Mouse (Mus musculus): ENCODE measurements at regions not wholly inside any gene's neighbourhood (a gene's known extent, or its start where the extent isn't known, plus 50 kb on each side); places are given as distances from the start of the nearest gene placed in this dataset.

DNA sequence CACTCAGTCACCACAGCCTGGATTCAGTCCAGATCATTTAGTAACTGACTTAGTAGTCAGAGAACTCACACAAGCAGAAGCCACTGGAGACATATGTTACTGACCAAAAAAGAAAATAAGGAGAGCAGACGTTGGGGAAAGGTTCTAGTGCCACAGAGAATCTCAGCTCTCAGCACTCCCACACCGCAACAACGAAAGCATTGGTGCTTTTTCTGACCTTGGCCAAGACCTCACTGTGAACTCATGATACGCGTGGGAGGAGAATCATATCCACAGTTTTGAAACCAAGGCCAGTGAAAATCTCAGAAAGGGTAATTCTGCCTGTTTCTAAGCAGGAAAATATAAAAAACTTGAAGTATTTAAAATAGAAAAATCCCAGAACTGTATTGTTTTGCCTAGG, 591.0 kb downstream of the Hs3st4 start:
- WGBS, result 84% methylated on average over 5 of the region's 5 CpGs
- Histone ChIP-seq H3K27ac (ENCODE audit: low read depth, low read length) (no peak overlapping the region), H3K36me3 (ENCODE audit: control insufficient read depth, insufficient read depth, low read length) (no peaks in the 10 kb centered on the region), H3K9me3 (ENCODE audit: control insufficient read depth, low read length) (no peaks in the 10 kb centered on the region), H3K27me3 (ENCODE audit: control insufficient read depth, insufficient read depth, low read length) (no peaks in the 10 kb centered on the region), H3K4me1 (ENCODE audit: control insufficient read depth, insufficient read depth, low read length) (no peaks in the 10 kb centered on the region), H3K4me2 (ENCODE audit: low read depth) (no peak overlapping the region), H3K9ac (ENCODE audit: low read length) (no peak overlapping the region), H3K4me3 (ENCODE audit: low read depth, low read length) (no peak overlapping the region)
- no peak for ATAC-seq (ENCODE audit: insufficient read depth, low FRiP score, low TSS enrichment)
- no peak for DNase-seq (ENCODE audit: low spot score)

DNA sequence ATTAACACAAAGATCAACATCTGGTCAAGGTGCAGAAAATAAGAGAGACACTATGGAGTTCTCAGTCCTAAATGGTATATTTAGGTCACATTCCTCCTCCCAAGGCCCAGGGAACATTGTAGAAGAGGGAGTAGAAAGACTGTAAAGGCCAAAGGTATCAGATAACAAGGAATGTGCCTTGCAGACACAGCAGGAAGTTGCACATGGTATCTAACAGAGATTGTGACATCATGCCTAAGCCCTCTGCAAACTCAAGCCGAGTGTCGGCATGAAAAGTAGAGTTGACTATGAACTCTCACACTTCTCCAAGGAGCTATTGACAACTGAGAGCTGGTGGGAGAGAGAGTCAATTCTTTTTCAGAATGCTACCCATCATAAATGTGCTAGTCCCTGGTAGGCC, 598.7 kb downstream of the Hs3st4 start:
- no peak for ATAC-seq (ENCODE audit: insufficient read depth, low FRiP score, low TSS enrichment)
- no peaks in the 10 kb centered on the region for H3K36me3 ChIP-seq (ENCODE audit: control insufficient read depth, insufficient read depth, low read length)
- DNase-seq (ENCODE audit: low spot score), result no peak
- H3K4me1 ChIP-seq (ENCODE audit: control insufficient read depth, insufficient read depth, low read length), result no peaks in the 10 kb centered on the region
- H3K27me3 ChIP-seq (ENCODE audit: control insufficient read depth, insufficient read depth, low read length), result no peaks in the 10 kb centered on the region
- no peaks in the 10 kb centered on the region for H3K9me3 ChIP-seq (ENCODE audit: control insufficient read depth, low read length)
- no peak overlapping the region for H3K9ac ChIP-seq (ENCODE audit: low read length)
- H3K4me2 ChIP-seq (ENCODE audit: low read depth), result no peak overlapping the region
- 95% methylated on average over 2 of the region's 2 CpGs for WGBS
- H3K27ac ChIP-seq (ENCODE audit: low read depth, low read length), result no peak overlapping the region
- H3K4me3 ChIP-seq (ENCODE audit: low read depth, low read length), result no peak overlapping the region

DNA sequence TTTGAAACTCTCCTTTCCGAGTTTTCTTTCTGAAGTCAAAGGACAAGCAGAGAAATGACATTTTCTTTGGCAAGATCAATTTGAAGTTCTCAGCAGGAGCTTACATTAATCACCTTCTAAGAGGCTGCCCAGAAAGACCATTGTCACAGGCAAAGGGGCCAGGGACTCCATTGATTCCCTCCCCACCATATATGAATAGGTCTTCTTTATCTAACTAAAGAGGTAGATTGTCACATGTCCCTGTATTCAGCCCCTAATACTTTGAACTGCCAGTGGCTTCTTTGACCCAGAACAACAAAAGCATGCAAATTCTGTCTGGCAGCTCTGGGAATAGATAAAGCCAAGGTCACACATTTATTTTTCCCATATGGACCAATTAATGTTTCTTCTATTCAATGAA, 602.6 kb downstream of the Hs3st4 start:
- Histone ChIP-seq H3K27me3 (ENCODE audit: control insufficient read depth, insufficient read depth, low read length) (no peaks in the 10 kb centered on the region), H3K4me3 (ENCODE audit: low read depth, low read length) (no peak overlapping the region), H3K27ac (ENCODE audit: low read depth, low read length) (no peak overlapping the region), H3K9me3 (ENCODE audit: control insufficient read depth, low read length) (no peaks in the 10 kb centered on the region), H3K4me1 (ENCODE audit: control insufficient read depth, insufficient read depth, low read length) (no peaks in the 10 kb centered on the region), H3K4me2 (ENCODE audit: low read depth) (no peak overlapping the region), H3K36me3 (ENCODE audit: control insufficient read depth, insufficient read depth, low read length) (no peaks in the 10 kb centered on the region), H3K9ac (ENCODE audit: low read length) (no peak overlapping the region)
- ATAC-seq (ENCODE audit: insufficient read depth, low FRiP score, low TSS enrichment) (no peak), DNase-seq (ENCODE audit: low spot score) (no peak)
- WGBS, result 27% methylated on average over 1 of the region's 1 CpGs

DNA sequence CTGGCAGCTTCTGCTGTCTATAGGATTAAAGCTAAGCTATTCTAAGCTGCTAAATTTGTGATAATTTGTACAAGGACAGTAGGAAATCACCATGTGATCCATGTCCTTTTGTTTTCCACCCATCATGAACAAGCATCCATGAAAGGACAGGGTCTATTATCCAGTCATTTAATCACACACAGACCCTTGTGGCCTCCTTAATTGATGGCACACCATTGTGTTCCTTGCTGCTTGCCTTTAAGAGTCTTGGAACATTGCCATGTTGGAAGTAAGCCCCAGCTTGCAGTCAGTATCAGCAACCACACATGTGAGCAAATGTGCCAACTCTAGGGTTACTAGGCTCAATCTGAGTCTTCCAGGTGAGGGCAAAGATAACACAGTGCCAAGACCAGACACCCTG, 608.7 kb downstream of the Hs3st4 start:
- H3K4me2 ChIP-seq (ENCODE audit: low read depth), result no peak overlapping the region
- DNase-seq (ENCODE audit: low spot score), result no peak
- no peaks in the 10 kb centered on the region for H3K36me3 ChIP-seq (ENCODE audit: control insufficient read depth, insufficient read depth, low read length)
- no peak for ATAC-seq (ENCODE audit: insufficient read depth, low FRiP score, low TSS enrichment)
- no peaks in the 10 kb centered on the region for H3K4me1 ChIP-seq (ENCODE audit: control insufficient read depth, insufficient read depth, low read length)
- no peaks in the 10 kb centered on the region for H3K27me3 ChIP-seq (ENCODE audit: control insufficient read depth, insufficient read depth, low read length)
- no peak overlapping the region for H3K4me3 ChIP-seq (ENCODE audit: low read depth, low read length)
- no peak overlapping the region for H3K9ac ChIP-seq (ENCODE audit: low read length)
- no peak overlapping the region for H3K27ac ChIP-seq (ENCODE audit: low read depth, low read length)
- H3K9me3 ChIP-seq (ENCODE audit: control insufficient read depth, low read length), result no peaks in the 10 kb centered on the region

DNA sequence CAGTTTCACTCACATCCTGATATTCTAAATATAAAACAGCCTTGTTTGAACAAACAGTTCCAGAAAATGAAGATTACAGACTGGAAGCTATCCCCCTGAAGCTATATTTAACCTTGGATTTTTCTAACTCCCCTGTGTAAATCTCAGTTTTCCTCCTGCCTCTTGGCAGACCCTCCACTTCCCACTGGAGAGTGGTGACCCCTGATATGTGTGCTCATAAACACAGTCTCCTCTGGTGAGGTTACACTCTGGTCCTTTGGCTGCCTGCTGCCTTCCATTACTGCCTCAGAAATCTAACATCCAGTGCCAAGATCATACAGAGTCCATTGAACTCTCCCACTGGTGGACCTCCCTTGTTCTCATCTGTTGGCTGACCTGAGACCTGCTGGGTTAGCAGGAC, 610.8 kb downstream of the Hs3st4 start:
- no peak overlapping the region for H3K9ac ChIP-seq (ENCODE audit: low read length)
- ATAC-seq (ENCODE audit: insufficient read depth, low FRiP score, low TSS enrichment), result no peak
- no peaks in the 10 kb centered on the region for H3K27me3 ChIP-seq (ENCODE audit: control insufficient read depth, insufficient read depth, low read length)
- H3K27ac ChIP-seq (ENCODE audit: low read depth, low read length), result no peak overlapping the region
- no peak overlapping the region for H3K4me2 ChIP-seq (ENCODE audit: low read depth)
- DNase-seq (ENCODE audit: low spot score), result no peak
- no peak overlapping the region for H3K4me3 ChIP-seq (ENCODE audit: low read depth, low read length)
- H3K4me1 ChIP-seq (ENCODE audit: control insufficient read depth, insufficient read depth, low read length), result no peaks in the 10 kb centered on the region
- no peaks in the 10 kb centered on the region for H3K9me3 ChIP-seq (ENCODE audit: control insufficient read depth, low read length)
- H3K36me3 ChIP-seq (ENCODE audit: control insufficient read depth, insufficient read depth, low read length), result no peaks in the 10 kb centered on the region

DNA sequence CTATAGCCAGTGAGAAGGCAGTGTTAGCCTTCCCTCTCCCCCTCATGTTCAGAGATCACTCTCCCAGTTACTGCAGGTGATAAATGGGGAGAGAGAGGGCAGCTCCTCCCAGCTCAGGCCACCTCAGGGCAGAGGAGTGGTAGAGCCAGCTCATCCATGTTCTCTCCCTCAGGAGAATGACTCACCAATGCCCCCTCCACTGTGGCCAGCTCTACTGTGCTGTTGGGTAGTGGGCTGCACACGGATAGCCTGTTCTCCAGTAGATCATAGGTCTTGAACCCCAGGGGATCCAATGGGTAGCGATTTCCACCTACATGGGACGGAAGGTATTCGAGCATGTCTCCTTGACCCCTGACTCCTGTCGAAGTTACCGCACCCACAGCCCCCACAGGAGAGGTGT, 618.1 kb downstream of the Hs3st4 start:
- no peak overlapping the region for H3K9ac ChIP-seq (ENCODE audit: low read length)
- H3K4me2 ChIP-seq (ENCODE audit: low read depth), result no peak overlapping the region
- ATAC-seq (ENCODE audit: insufficient read depth, low FRiP score, low TSS enrichment) (no peak), DNase-seq (ENCODE audit: low spot score) (no peak)
- WGBS, result 90% methylated on average over 6 of the region's 6 CpGs
- H3K4me3 ChIP-seq (ENCODE audit: low read depth, low read length), result no peak overlapping the region
- no peaks in the 10 kb centered on the region for H3K27me3 ChIP-seq (ENCODE audit: control insufficient read depth, insufficient read depth, low read length)
- no peaks in the 10 kb centered on the region for H3K4me1 ChIP-seq (ENCODE audit: control insufficient read depth, insufficient read depth, low read length)
- H3K27ac ChIP-seq (ENCODE audit: low read depth, low read length), result no peak overlapping the region
- no peaks in the 10 kb centered on the region for H3K36me3 ChIP-seq (ENCODE audit: control insufficient read depth, insufficient read depth, low read length)
- no peaks in the 10 kb centered on the region for H3K9me3 ChIP-seq (ENCODE audit: control insufficient read depth, low read length)

DNA sequence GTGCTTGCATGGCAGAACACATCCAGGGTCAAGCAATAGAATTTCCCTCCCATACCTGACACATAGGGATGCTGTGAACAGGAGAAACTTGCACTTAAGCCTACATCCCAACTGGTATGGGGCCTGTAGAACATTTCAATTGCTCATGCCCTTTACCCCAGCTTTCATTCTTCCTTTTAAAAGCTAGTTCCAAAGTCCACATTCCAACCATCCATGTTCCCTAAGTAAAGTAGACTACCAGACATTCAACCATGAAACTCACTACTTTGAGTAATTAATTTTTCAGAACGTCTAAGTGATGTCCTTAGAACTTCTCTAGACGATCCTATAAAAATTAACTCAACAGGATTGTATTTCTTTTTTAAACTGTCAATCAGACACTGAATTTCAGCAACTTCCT, 621.9 kb downstream of the Hs3st4 start:
- 80% methylated on average over 2 of the region's 2 CpGs for WGBS
- Histone ChIP-seq H3K27ac (ENCODE audit: low read depth, low read length) (no peak overlapping the region), H3K9ac (ENCODE audit: low read length) (no peak overlapping the region), H3K9me3 (ENCODE audit: control insufficient read depth, low read length) (no peaks in the 10 kb centered on the region), H3K27me3 (ENCODE audit: control insufficient read depth, insufficient read depth, low read length) (no peaks in the 10 kb centered on the region), H3K4me2 (ENCODE audit: low read depth) (no peak overlapping the region), H3K4me3 (ENCODE audit: low read depth, low read length) (no peak overlapping the region), H3K4me1 (ENCODE audit: control insufficient read depth, insufficient read depth, low read length) (no peaks in the 10 kb centered on the region), H3K36me3 (ENCODE audit: control insufficient read depth, insufficient read depth, low read length) (no peaks in the 10 kb centered on the region)
- DNase-seq (ENCODE audit: low spot score) (no peak), ATAC-seq (ENCODE audit: insufficient read depth, low FRiP score, low TSS enrichment) (no peak)

DNA sequence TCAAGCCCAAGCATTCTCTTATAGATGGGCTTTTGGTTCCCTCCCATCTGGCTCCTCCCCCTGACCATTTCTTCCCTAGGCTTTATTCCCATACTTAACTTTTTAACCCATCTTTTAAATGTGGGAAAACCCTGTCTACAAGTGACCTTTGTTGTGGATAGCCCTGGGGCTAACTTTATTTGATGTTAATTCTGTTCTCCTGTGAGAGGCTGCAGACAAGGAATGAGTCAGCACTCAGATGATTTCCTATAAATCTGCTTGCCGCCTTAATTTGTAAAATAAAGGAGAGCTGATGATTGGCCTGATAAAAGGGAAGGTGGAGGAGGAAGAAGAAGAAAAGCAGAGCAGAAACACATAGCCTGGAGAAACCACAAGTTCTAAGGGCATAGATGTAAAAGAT, 623.3 kb downstream of the Hs3st4 start:
- ATAC-seq (ENCODE audit: insufficient read depth, low FRiP score, low TSS enrichment) (no peak), DNase-seq (ENCODE audit: low spot score) (no peak)
- Histone ChIP-seq H3K27ac (ENCODE audit: low read depth, low read length) (no peak overlapping the region), H3K27me3 (ENCODE audit: control insufficient read depth, insufficient read depth, low read length) (no peaks in the 10 kb centered on the region), H3K4me2 (ENCODE audit: low read depth) (no peak overlapping the region), H3K9ac (ENCODE audit: low read length) (no peak overlapping the region), H3K4me1 (ENCODE audit: control insufficient read depth, insufficient read depth, low read length) (no peaks in the 10 kb centered on the region), H3K9me3 (ENCODE audit: control insufficient read depth, low read length) (no peaks in the 10 kb centered on the region), H3K4me3 (ENCODE audit: low read depth, low read length) (no peak overlapping the region), H3K36me3 (ENCODE audit: control insufficient read depth, insufficient read depth, low read length) (no peaks in the 10 kb centered on the region)
- 88% methylated on average over 1 of the region's 1 CpGs for WGBS

DNA sequence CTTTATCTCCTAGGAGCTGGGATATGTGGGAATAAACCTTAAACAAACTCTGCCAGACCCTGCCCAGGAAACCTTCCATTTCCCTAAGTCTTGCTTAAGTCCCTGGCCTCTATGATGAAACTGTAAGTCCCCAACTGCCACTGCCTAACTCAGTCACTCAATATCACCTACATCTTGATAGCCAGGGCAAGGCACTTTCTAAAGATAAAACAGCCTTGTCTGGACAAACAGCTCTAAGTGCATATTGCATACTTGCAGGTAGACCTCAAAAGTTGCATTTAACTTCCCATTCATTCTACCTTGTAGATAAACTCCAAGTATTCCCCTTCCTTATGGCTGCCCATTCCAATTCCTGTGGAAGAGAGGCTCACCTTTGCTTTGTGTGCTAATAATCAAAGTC, 624.4 kb downstream of the Hs3st4 start:
- Histone ChIP-seq H3K4me2 (ENCODE audit: low read depth) (no peak overlapping the region), H3K36me3 (ENCODE audit: control insufficient read depth, insufficient read depth, low read length) (no peaks in the 10 kb centered on the region), H3K27me3 (ENCODE audit: control insufficient read depth, insufficient read depth, low read length) (no peaks in the 10 kb centered on the region), H3K9me3 (ENCODE audit: control insufficient read depth, low read length) (no peaks in the 10 kb centered on the region), H3K4me3 (ENCODE audit: low read depth, low read length) (no peak overlapping the region), H3K4me1 (ENCODE audit: control insufficient read depth, insufficient read depth, low read length) (no peaks in the 10 kb centered on the region), H3K27ac (ENCODE audit: low read depth, low read length) (no peak overlapping the region), H3K9ac (ENCODE audit: low read length) (no peak overlapping the region)
- DNase-seq (ENCODE audit: low spot score), result no peak
- ATAC-seq (ENCODE audit: insufficient read depth, low FRiP score, low TSS enrichment), result no peak

DNA sequence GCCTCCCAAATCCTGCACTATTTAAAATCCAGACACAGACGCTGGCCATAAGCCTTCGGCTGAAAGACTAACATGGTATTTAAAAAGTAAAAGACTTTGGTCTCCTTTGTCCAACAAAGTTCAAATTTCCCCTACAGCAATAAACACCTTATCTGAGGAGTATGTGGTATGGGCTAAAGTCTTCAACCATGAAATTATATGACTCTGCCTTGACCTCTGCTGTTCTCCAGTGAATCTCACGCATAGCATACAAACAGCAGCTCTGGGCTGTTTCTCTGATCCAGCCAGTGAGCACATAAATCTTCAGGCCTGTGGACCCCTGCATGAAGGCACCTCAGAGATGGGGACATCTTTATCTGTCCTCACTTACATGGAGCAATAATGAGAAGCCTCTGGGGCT, 627.8 kb downstream of the Hs3st4 start:
- H3K4me3 ChIP-seq (ENCODE audit: low read depth, low read length), result no peak overlapping the region
- H3K4me1 ChIP-seq (ENCODE audit: control insufficient read depth, insufficient read depth, low read length), result no peaks in the 10 kb centered on the region
- no peak overlapping the region for H3K9ac ChIP-seq (ENCODE audit: low read length)
- WGBS, result 80% methylated on average over 3 of the region's 3 CpGs
- no peak overlapping the region for H3K27ac ChIP-seq (ENCODE audit: low read depth, low read length)
- no peaks in the 10 kb centered on the region for H3K9me3 ChIP-seq (ENCODE audit: control insufficient read depth, low read length)
- H3K4me2 ChIP-seq (ENCODE audit: low read depth), result no peak overlapping the region
- H3K27me3 ChIP-seq (ENCODE audit: control insufficient read depth, insufficient read depth, low read length), result no peaks in the 10 kb centered on the region
- ATAC-seq (ENCODE audit: insufficient read depth, low FRiP score, low TSS enrichment) (no peak), DNase-seq (ENCODE audit: low spot score) (no peak)
- no peaks in the 10 kb centered on the region for H3K36me3 ChIP-seq (ENCODE audit: control insufficient read depth, insufficient read depth, low read length)
